1 mouse cellular context compared by ENCODE assay signal in genomic region chr5:107986967-107987834, GRCm38 (mm10).
TF ChIP-seq lines count a peak whose summit lies in the region.

TSS of gene Fam69a (minus strand) at chr5:107987085.

TF ChIP-seq in CH12.LX, 34 proteins besides CTCF, POLR2A, EP300 and RAD21 (continued from another document):
- TF ChIP-seq JUN (IDR thresholded peaks at IDR 0.05; ENCODE audit: insufficient read depth, low read depth, low read length) (no peak), MAZ (IDR thresholded peaks at IDR 0.05; ENCODE audit: low read depth, low read length) (no peak), GABPA (IDR thresholded peaks at IDR 0.05; ENCODE audit: insufficient replicate concordance, low read depth, low read length) (no peak)
